Mouse (Mus musculus): ENCODE results near the gene Slc5a5.

- TF ChIP-seq CTCF (IDR thresholded peaks at IDR 0.05) (no peak), POLR2A (IDR thresholded peaks at IDR 0.05; ENCODE audit: insufficient read depth, low read depth, low read length) (peak; percentile 7; the same call in 1 of the 2 replicates)
Observed at GRCm38 (mm10) chr8:70856541-70857197, 35.9 kb downstream of the Slc5a5 start.

Data from heart, adult 2 months (tissue).